In genomic region chr2:179537390-179537789, GRCm38 (mm10) we compare ENCODE assay signal across 8 mouse cellular contexts.
DNase-seq lines count a peak whose midpoint lies in the region; ATAC-seq and TF ChIP-seq lines count a peak whose summit lies in the region.

No protein-coding gene starts in this region.

- H3K36me3 ChIP-seq in hindbrain, embryonic 11.5 days (ENCODE audit: control insufficient read depth, insufficient read depth, low read length): no peaks in the 10 kb centered on the region
- H3K36me3 ChIP-seq in midbrain, postnatal 0 days (ENCODE audit: insufficient read depth, low read length): no peaks in the 10 kb centered on the region
- H3K36me3 ChIP-seq in liver, embryonic 11.5 days (ENCODE audit: control insufficient read depth, insufficient read depth, low read length): no peaks in the 10 kb centered on the region

- H3K4me3 ChIP-seq in hindbrain, embryonic 11.5 days (ENCODE audit: low read depth, low read length): no peak overlapping the region
- H3K4me3 ChIP-seq in midbrain, postnatal 0 days (ENCODE audit: low read depth, low read length): no peak overlapping the region
- no peak overlapping the region for H3K4me3 ChIP-seq in liver, embryonic 11.5 days (ENCODE audit: low read depth, low read length)

- H3K4me2 ChIP-seq in hindbrain, embryonic 11.5 days (replicated peaks; ENCODE audit: low read depth, low read length): peak overlapping the region; percentile 6; the same call in 1 of the 2 replicates
- H3K4me2 ChIP-seq in midbrain, postnatal 0 days (ENCODE audit: low read depth, low read length, poor library complexity, severe bottlenecking): peak overlapping the region; percentile 13; the same call in 1 of the 2 replicates
- no peak overlapping the region for H3K4me2 ChIP-seq in liver, embryonic 11.5 days

- H3K4me1 ChIP-seq in hindbrain, embryonic 11.5 days (replicated peaks; ENCODE audit: control insufficient read depth, insufficient read depth, low read length): peaks cover 16% of the 10 kb centered on the region; the same call in 1 of the 2 replicates
- peaks cover 13% of the 10 kb centered on the region for H3K4me1 ChIP-seq in midbrain, postnatal 0 days (ENCODE audit: insufficient read depth, low read length)
- H3K4me1 ChIP-seq in liver, embryonic 11.5 days (replicated peaks; ENCODE audit: control insufficient read depth, insufficient read depth, low read length): no peaks in the 10 kb centered on the region

- 4% methylated on average over 19 of the region's 19 CpGs for WGBS in hindbrain, embryonic 11.5 days
- WGBS in midbrain, postnatal 0 days: 6% methylated on average over 19 of the region's 19 CpGs
- 21% methylated on average over 19 of the region's 19 CpGs for WGBS in liver, embryonic 11.5 days

- TF ChIP-seq POLR2A in brain, embryonic 14.5 days (IDR thresholded peaks at IDR 0.05; ENCODE audit: borderline replicate concordance, extremely low read depth, insufficient read depth, insufficient read length, poor library complexity, severe bottlenecking): no peak

- DNase-seq in brain, embryonic 14.5 days (ENCODE audit: low read depth): peak; percentile 98
- peak; percentile 81 for DNase-seq in embryo, embryonic 10 days (ENCODE audit: low spot score)
- peak; percentile 77 for DNase-seq in hindbrain, embryonic 11.5 days (ENCODE audit: low spot score)
- peak; percentile 69 for DNase-seq in layer of hippocampus, adult 9-11 months
- DNase-seq in midbrain, postnatal 0 days (ENCODE audit: low spot score): peak; percentile 94
- no peak for DNase-seq in liver, embryonic 11.5 days (ENCODE audit: low spot score)
- no peak for DNase-seq in adrenal gland, adult 2 months

- H3K9ac ChIP-seq in hindbrain, embryonic 11.5 days (ENCODE audit: low read depth, low read length): no peak overlapping the region
- H3K9ac ChIP-seq in midbrain, postnatal 0 days (replicated peaks; ENCODE audit: low read length, poor library complexity, severe bottlenecking): no peak overlapping the region
- H3K9ac ChIP-seq in liver, embryonic 11.5 days (ENCODE audit: low read depth, low read length): no peak overlapping the region

- TF ChIP-seq CTCF in brain, embryonic 14.5 days (IDR thresholded peaks at IDR 0.05; ENCODE audit: borderline replicate concordance, extremely low read depth, insufficient read depth, insufficient read length): no peak
- peak; percentile 32; the same call in 1 of the 2 replicates for TF ChIP-seq CTCF in midbrain, postnatal 0 days (IDR thresholded peaks at IDR 0.05)

- peak overlapping the region; percentile 61 for H3K27ac ChIP-seq in hindbrain, embryonic 11.5 days (ENCODE audit: low read depth, low read length)
- no peak overlapping the region for H3K27ac ChIP-seq in midbrain, postnatal 0 days (ENCODE audit: low read depth, low read length)
- H3K27ac ChIP-seq in liver, embryonic 11.5 days (ENCODE audit: low read depth, low read length): no peak overlapping the region

- H3K27me3 ChIP-seq in hindbrain, embryonic 11.5 days (ENCODE audit: control insufficient read depth, insufficient read depth, low read length): no peaks in the 10 kb centered on the region
- no peaks in the 10 kb centered on the region for H3K27me3 ChIP-seq in midbrain, postnatal 0 days (ENCODE audit: insufficient read depth, low read length)
- H3K27me3 ChIP-seq in liver, embryonic 11.5 days (replicated peaks; ENCODE audit: control insufficient read depth, insufficient read depth, low read length): no peaks in the 10 kb centered on the region

- peak; percentile 94 for ATAC-seq in hindbrain, embryonic 11.5 days (ENCODE audit: low FRiP score)
- ATAC-seq in midbrain, postnatal 0 days (ENCODE audit: low FRiP score): peak; percentile 93
- no peak for ATAC-seq in megakaryocyte, adult 5-6 weeks (ENCODE audit: poor library complexity, severe bottlenecking)
- ATAC-seq in liver, embryonic 11.5 days (replicated peaks; ENCODE audit: low FRiP score): no peak

- no peaks in the 10 kb centered on the region for H3K9me3 ChIP-seq in hindbrain, embryonic 11.5 days (ENCODE audit: control insufficient read depth, low read length)
- H3K9me3 ChIP-seq in midbrain, postnatal 0 days (ENCODE audit: low read length): no peaks in the 10 kb centered on the region
- H3K9me3 ChIP-seq in liver, embryonic 11.5 days (ENCODE audit: control insufficient read depth, low read length): no peaks in the 10 kb centered on the region

Comparison
In these comparisons a context has a peak if more than half of its experiments do, and no peak if none do; other contexts are left out.
1. DNase-seq: peak in brain, embryonic 14.5 days (single experiment), embryo, embryonic 10 days (single experiment), hindbrain, embryonic 11.5 days (single experiment), layer of hippocampus, adult 9-11 months (single experiment) and midbrain, postnatal 0 days (single experiment); none in liver, embryonic 11.5 days (single experiment) and adrenal gland, adult 2 months (single experiment).
2. ATAC-seq: peak in hindbrain, embryonic 11.5 days (single experiment) and midbrain, postnatal 0 days (single experiment); none in megakaryocyte, adult 5-6 weeks (single experiment) and liver, embryonic 11.5 days (single experiment).